Comparison of ENCODE assay signal across 12 mouse cellular contexts in genomic region chr11:94424380-94424779, GRCm38 (mm10). TPM values are rescaled to one million over a fixed set of nuclear protein-coding genes. Genes with fewer than 3 reads are reported as not detected.
A peak's percentile ranks its signal among the peaks of the same experiment; 100 is the strongest.
DNase-seq lines count a peak whose midpoint lies in the region; ATAC-seq and TF ChIP-seq lines count a peak whose summit lies in the region.
"Had no signal": no experiment of that assay in that cellular context is flagged by ENCODE, and none has a peak within 500 bp of the region (broad histone marks: within the 10 kb centered on the region; RNA-seq: fewer than 3 reads in every experiment).

No protein-coding gene starts in this region.

- intact Hi-C loops in gastrocnemius, adult 2 months (cut with DNase I): loop anchor here (5.0 kb wide), 1 partner anchor 63 kb away; the partner anchor contains the start of gene Spata20

- WGBS in thymus, adult 2 months: 11% methylated on average over 15 of the region's 15 CpGs
- 61% methylated on average over 15 of the region's 15 CpGs for WGBS in hindbrain, embryonic 14.5 days
- WGBS in lung, postnatal 0 days: 45% methylated on average over 15 of the region's 15 CpGs

- peaks cover 20% of the 10 kb centered on the region for H3K4me1 ChIP-seq in thymus, adult 2 months (replicated peaks; ENCODE audit: control insufficient read depth, insufficient read depth, low read length)
- peaks cover 21% of the 10 kb centered on the region for H3K4me1 ChIP-seq in hindbrain, embryonic 14.5 days (replicated peaks; ENCODE audit: control insufficient read depth, insufficient read depth, low read length)
- H3K4me1 ChIP-seq in lung, postnatal 0 days (ENCODE audit: insufficient read depth, low read depth, low read length): peaks cover 9% of the 10 kb centered on the region

- H3K4me3 ChIP-seq in layer of hippocampus, adult 2 months: no peak overlapping the region; the same call in 1 of the 2 replicates
- H3K4me3 ChIP-seq in thymus, adult 2 months (ENCODE audit: control insufficient read depth, insufficient read depth, low read length): no peak overlapping the region
- no peak overlapping the region for H3K4me3 ChIP-seq in hindbrain, embryonic 14.5 days (replicated peaks; ENCODE audit: low read length)
- H3K4me3 ChIP-seq in gastrocnemius, adult 2 months: no peak overlapping the region
- H3K4me3 ChIP-seq in lung, postnatal 0 days (ENCODE audit: low read depth, low read length): no peak overlapping the region
- H3K4me3 ChIP-seq: neural tube, embryonic 12.5 days had no signal

- ATAC-seq in hindbrain, embryonic 14.5 days (ENCODE audit: low FRiP score): no peak
- ATAC-seq in lung, postnatal 0 days: no peak

- H3K4me2 ChIP-seq in hindbrain, embryonic 14.5 days (replicated peaks): no peak overlapping the region
- no peak overlapping the region for H3K4me2 ChIP-seq in lung, postnatal 0 days (replicated peaks; ENCODE audit: low read depth, low read length)
- H3K4me2 ChIP-seq: neural tube, embryonic 12.5 days had no signal

- H3K9me3 ChIP-seq in hindbrain, embryonic 14.5 days (ENCODE audit: control insufficient read depth, low read length): no peaks in the 10 kb centered on the region
- no peaks in the 10 kb centered on the region for H3K9me3 ChIP-seq in lung, postnatal 0 days (ENCODE audit: low read length)
- H3K9me3 ChIP-seq: neural tube, embryonic 12.5 days had no signal

- no peak for TF ChIP-seq POLR2A in thymus, adult 2 months (IDR thresholded peaks at IDR 0.05; ENCODE audit: control insufficient read depth, extremely low read depth, insufficient read depth, low read length, poor library complexity)

- TF ChIP-seq EP300 in lung, postnatal 0 days (IDR thresholded peaks at IDR 0.05): no peak

- DNase-seq in layer of hippocampus, adult 2 months (ENCODE audit: low spot score in 2 of 2): peak; percentile 45 to 52
- no peak for DNase-seq in layer of hippocampus, postnatal 10 days (ENCODE audit: low spot score in 2 of 2)
- DNase-seq in thymus, postnatal 0 days (ENCODE audit: low spot score): peak; percentile 58
- no peak for DNase-seq in thymus, adult 2 months
- no peak for DNase-seq in hindbrain, embryonic 14.5 days (ENCODE audit: low spot score)
- DNase-seq in thymus, postnatal 36 days: peak; percentile 9 to 33
- no peak for DNase-seq in gastrocnemius, adult 2 months
- no peak for DNase-seq in lung, postnatal 0 days (ENCODE audit: low spot score)
- DNase-seq: heart, postnatal 36 days; kidney, adult 8-10 months had no signal

- H3K27ac ChIP-seq in layer of hippocampus, adult 2 months: peak overlapping the region; percentile 39; the same call in 1 of the 2 replicates
- no peak overlapping the region for H3K27ac ChIP-seq in thymus, adult 2 months (ENCODE audit: control insufficient read depth, insufficient read depth, low read length)
- H3K27ac ChIP-seq in hindbrain, embryonic 14.5 days: 0 out of 2 replicates have a peak overlapping the region, but pooled peaks have one; percentile 34
- H3K27ac ChIP-seq in gastrocnemius, adult 2 months: no peak overlapping the region
- H3K27ac ChIP-seq in lung, postnatal 0 days (ENCODE audit: low read length): no peak overlapping the region
- H3K27ac ChIP-seq: liver, embryonic 14.5 days; neural tube, embryonic 12.5 days had no signal

- no peak for TF ChIP-seq CTCF in layer of hippocampus, adult 2 months (conservative IDR thresholded peaks at IDR 0.05)
- no peak for TF ChIP-seq CTCF in thymus, adult 2 months (IDR thresholded peaks at IDR 0.05; ENCODE audit: borderline replicate concordance, control insufficient read depth, extremely low read depth, insufficient read depth, low read length, poor library complexity)
- TF ChIP-seq CTCF in gastrocnemius, adult 2 months (IDR thresholded peaks at IDR 0.05): no peak
- no peak for TF ChIP-seq CTCF in lung, postnatal 0 days (IDR thresholded peaks at IDR 0.05)

- no peaks in the 10 kb centered on the region for H3K27me3 ChIP-seq in thymus, adult 2 months (ENCODE audit: control insufficient read depth, insufficient read depth, low read length)
- no peaks in the 10 kb centered on the region for H3K27me3 ChIP-seq in hindbrain, embryonic 14.5 days (ENCODE audit: control insufficient read depth, insufficient read depth, low read length)
- H3K27me3 ChIP-seq in lung, postnatal 0 days (replicated peaks; ENCODE audit: insufficient read depth, low read length): no peaks in the 10 kb centered on the region
- H3K27me3 ChIP-seq: neural tube, embryonic 12.5 days had no signal

- H3K36me3 ChIP-seq in thymus, adult 2 months (ENCODE audit: control insufficient read depth, insufficient read depth, low read length): no peaks in the 10 kb centered on the region
- peaks cover 43% of the 10 kb centered on the region for H3K36me3 ChIP-seq in hindbrain, embryonic 14.5 days (replicated peaks; ENCODE audit: control insufficient read depth, insufficient read depth)
- no peaks in the 10 kb centered on the region for H3K36me3 ChIP-seq in lung, postnatal 0 days (ENCODE audit: insufficient read depth, low read length)

- 0 out of 2 replicates have a peak overlapping the region, but pooled peaks have one; percentile 13 for H3K9ac ChIP-seq in hindbrain, embryonic 14.5 days
- H3K9ac ChIP-seq in lung, postnatal 0 days (replicated peaks; ENCODE audit: low read depth): no peak overlapping the region
- H3K9ac ChIP-seq: liver, embryonic 14.5 days; neural tube, embryonic 12.5 days had no signal

RNA-seq across cellular contexts. Expression of gene Abcc3, which starts 31.6 kb away (rescaled TPM):
- 1 to 10 TPM; 1.2 to 2.2 TPM for total RNA-seq in layer of hippocampus, adult 2 months (2021)
- total RNA-seq in layer of hippocampus, postnatal 10 days (2021): 1 to 10 TPM; 1.8 to 2.2 TPM
- polyA plus RNA-seq in thymus, postnatal 0 days (2015; fragmentation: Nextera tagmentation; extraction: Ambion mirVana): 2.6 and 2.8 TPM in 2 replicates
- 21.5 and 28.4 TPM in 2 replicates for polyA plus RNA-seq in thymus, adult 2 months (2012; rRNA removed)
- polyA plus RNA-seq in hindbrain, embryonic 14.5 days (2014; fragmentation: Nextera tagmentation; extraction: Ambion mirVana): 0.85 and 1.1 TPM in 2 replicates
- total RNA-seq in gastrocnemius, adult 2 months (2021): under 1 TPM; 0.46 to 0.53 TPM
- polyA plus RNA-seq in lung, postnatal 0 days (2015; fragmentation: Nextera tagmentation; extraction: Ambion mirVana): 8.7 and 10.4 TPM in 2 replicates

RNA-seq across cellular contexts. Expression of gene Cacna1g, which starts 49.6 kb away (rescaled TPM):
- total RNA-seq in layer of hippocampus, adult 2 months (2021): 10 to 100 TPM; 61.0 to 74.0 TPM
- 100 to 1,000 TPM; 111 to 128 TPM for total RNA-seq in layer of hippocampus, postnatal 10 days (2021)
- polyA plus RNA-seq in thymus, postnatal 0 days (2015; fragmentation: Nextera tagmentation; extraction: Ambion mirVana): 0.21 and 0.23 TPM in 2 replicates
- 2.3 and 6.5 TPM in 2 replicates for polyA plus RNA-seq in thymus, adult 2 months (2012; rRNA removed)
- 18.6 and 22.8 TPM in 2 replicates for polyA plus RNA-seq in hindbrain, embryonic 14.5 days (2014; fragmentation: Nextera tagmentation; extraction: Ambion mirVana)
- total RNA-seq in gastrocnemius, adult 2 months (2021): 1 to 10 TPM; 1.2 to 3.0 TPM
- polyA plus RNA-seq in lung, postnatal 0 days (2015; fragmentation: Nextera tagmentation; extraction: Ambion mirVana): 1.4 and 3.1 TPM in 2 replicates

Comparison
In these comparisons a context has a peak if more than half of its experiments do, and no peak if none do; other contexts are left out.
1. DNase-seq: peak in layer of hippocampus, adult 2 months (2 of 2), thymus, postnatal 0 days (single experiment) and thymus, postnatal 36 days (2 of 2); none in layer of hippocampus, postnatal 10 days (0 of 2), thymus, adult 2 months (single experiment), hindbrain, embryonic 14.5 days (single experiment), gastrocnemius, adult 2 months (single experiment) and lung, postnatal 0 days (single experiment).
2. H3K27ac ChIP-seq: peak in layer of hippocampus, adult 2 months (single experiment) and hindbrain, embryonic 14.5 days (single experiment); none in thymus, adult 2 months (single experiment), gastrocnemius, adult 2 months (single experiment) and lung, postnatal 0 days (single experiment).